Mouse (Mus musculus) liver, adult 2 months (tissue): ENCODE measurements around the gene Brsk2. TPM values are rescaled to one million over a fixed set of nuclear protein-coding genes. Genes with fewer than 3 reads are reported as not detected.
"Not testable (repeated sequence)": the region's sequence is repeated elsewhere in the genome, so short reads cannot be mapped to it uniquely, and the experiment has no call there.

Experiments used
- DNase-seq: peaks from one replicate; pipeline ENCODE4 v3.0.0-alpha.2; 2011; ENCODE audit warnings: low read depth, low spot score; ENCODE audit errors: extremely low read depth
- H3K27ac ChIP-seq: fragments of 200-500 bp; replicated peaks from 2 replicates; pipeline ENCODE4 v1.5.1; 2012; ENCODE audit warnings: low read depth, mild to moderate bottlenecking, control low read depth, inconsistent platforms, low read length; ENCODE audit not compliant: insufficient read depth
- H3K27me3 ChIP-seq: fragments of 200-500 bp; 2 replicates; pipeline ENCODE4 v1.6.1; 2012; ENCODE audit warnings: mild to moderate bottlenecking, moderate library complexity, low read length, inconsistent platforms; ENCODE audit not compliant: control insufficient read depth, insufficient read depth
- H3K36me3 ChIP-seq: fragments of 200-500 bp; 2 replicates; pipeline ENCODE4 v1.6.1; 2012; ENCODE audit warnings: low read length, inconsistent platforms; ENCODE audit not compliant: control insufficient read depth, insufficient read depth
- H3K4me1 ChIP-seq: fragments of 200-500 bp; 2 replicates; pipeline ENCODE4 v1.6.1; 2011; ENCODE audit warnings: low read length; ENCODE audit not compliant: control insufficient read depth, insufficient read depth
- H3K4me3 ChIP-seq: fragments of 200-500 bp; 2 replicates; pipeline ENCODE4 v1.5.1; 2011; ENCODE audit warnings: low read depth, mild to moderate bottlenecking, control low read depth, low read length, moderate library complexity; ENCODE audit not compliant: insufficient read depth
- H3K79me2 ChIP-seq: fragments of 200-500 bp; 2 replicates; pipeline ENCODE4 v1.6.1; 2012; ENCODE audit warnings: inconsistent platforms, mild to moderate bottlenecking, low read length, moderate library complexity; ENCODE audit not compliant: control insufficient read depth, insufficient read depth
- H3K9ac ChIP-seq: fragments of 200-500 bp; 2 replicates; pipeline ENCODE4 v1.6.1; 2012; ENCODE audit warnings: low read depth, mild to moderate bottlenecking, control low read depth, inconsistent platforms, low read length
- CTCF ChIP-seq: fragments of 200-500 bp; IDR thresholded peaks from 2 replicates; pipeline ENCODE4 v1.5.1; 2011; ENCODE audit warnings: low read depth, low read length, control low read depth
- POLR2A ChIP-seq: fragments of 200-500 bp; IDR thresholded peaks from 2 replicates; pipeline ENCODE4 v1.6.1; 2011; ENCODE audit warnings: low read length, control low read depth; ENCODE audit not compliant: insufficient read depth; ENCODE audit errors: extremely low read depth
- WGBS: fragments of 180-500 bp; shearing (Covaris S2); methylation state at CpG from one replicate; pipeline ENCODE4 v1.1.7; 2018; 5-methylcytosine and 5-hydroxymethylcytosine counted together
- polyA plus RNA-seq: library from polyadenylated mRNA; depleted of rRNA; stranded (reverse); fragments of >200 nt; gene quantifications from 2 replicates; pipeline ENCODE4 v1.2.3, GENCODE M21; 2012
- total RNA-seq: library from RNA; depleted of rRNA; stranded (reverse); fragments of >200 nt; gene quantifications from 2 replicates; pipeline ENCODE4 v1.2.3, GENCODE M21; 2014

Gene Brsk2
- total and polyA plus RNA-seq, 2 experiments: 0.09 TPM; not detected in 1

DNA sequence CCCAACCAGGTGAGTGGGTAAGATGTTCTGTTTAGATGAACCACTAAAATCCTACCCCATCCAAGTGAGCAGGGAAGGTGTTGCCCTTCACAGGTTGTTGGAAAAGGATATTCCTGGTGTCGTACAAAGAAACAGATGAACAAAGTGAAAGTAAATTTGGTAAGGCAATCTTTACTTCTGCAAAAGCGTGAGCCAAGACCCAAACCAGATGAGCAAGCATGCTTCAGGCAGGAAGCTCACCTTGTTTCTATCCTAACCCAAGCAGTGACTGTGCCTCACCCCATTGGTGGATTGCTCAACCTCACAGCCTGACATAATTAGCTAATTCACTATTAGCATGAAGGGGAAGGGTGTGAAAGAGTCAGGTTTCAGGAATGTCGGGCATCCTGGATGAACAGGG lies 38.2 kb upstream of the Brsk2 start:
- TF ChIP-seq CTCF (no peak), POLR2A (no peak)
- 70% methylated on average over 3 of the region's 3 CpGs for WGBS
- H3K27me3 ChIP-seq: peaks cover 6% of the 10 kb centered on the region; the same call in 1 of the 2 replicates
- H3K36me3 ChIP-seq: no peaks in the 10 kb centered on the region
- H3K4me1 ChIP-seq: no peaks in the 10 kb centered on the region
- no peak overlapping the region for H3K27ac ChIP-seq
- H3K4me3 ChIP-seq: no peak overlapping the region
- DNase-seq: no peak
- no peak overlapping the region for H3K9ac ChIP-seq
- no peaks in the 10 kb centered on the region for H3K79me2 ChIP-seq

DNA sequence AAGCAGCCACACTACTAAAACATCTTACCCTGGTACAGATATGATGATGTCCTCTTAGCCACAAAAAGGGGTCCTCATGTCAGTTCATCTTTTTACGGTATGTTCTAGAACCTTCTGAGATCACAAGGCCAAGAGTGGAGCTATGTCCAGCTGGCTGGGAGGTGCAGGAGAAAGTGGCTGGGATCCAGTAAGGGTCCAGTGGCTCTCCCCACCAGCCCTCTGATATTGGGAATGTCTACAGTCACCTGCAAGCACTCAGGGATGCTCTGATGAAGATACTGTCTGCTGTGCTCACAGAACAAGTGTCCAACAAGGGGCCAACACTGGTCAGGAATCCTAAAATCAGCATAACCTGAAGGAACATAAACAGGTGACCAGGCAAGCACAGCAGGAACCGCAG lies 31.1 kb upstream of the Brsk2 start, which contains the start of gene Tollip:
Gene Tollip (minus strand): TSS at position 101 of the 400 bp plus-strand sequence.
- H3K79me2 ChIP-seq: no peaks in the 10 kb centered on the region
- peaks cover 6% of the 10 kb centered on the region for H3K4me1 ChIP-seq
- H3K9ac ChIP-seq: no peak within 1 kb of the TSS
- H3K36me3 ChIP-seq: no peaks in the 10 kb centered on the region
- DNase-seq: no peak
- TF ChIP-seq CTCF (no peak), POLR2A (no peak)
- H3K27ac ChIP-seq: 0 out of 2 replicates have a peak within 1 kb of the TSS, but pooled peaks have one; percentile 10
- 88% methylated on average over 2 of the region's 2 CpGs for WGBS
- no peaks in the 10 kb centered on the region; the same call in 1 of the 2 replicates for H3K27me3 ChIP-seq
- no peak within 1 kb of the TSS for H3K4me3 ChIP-seq

DNA sequence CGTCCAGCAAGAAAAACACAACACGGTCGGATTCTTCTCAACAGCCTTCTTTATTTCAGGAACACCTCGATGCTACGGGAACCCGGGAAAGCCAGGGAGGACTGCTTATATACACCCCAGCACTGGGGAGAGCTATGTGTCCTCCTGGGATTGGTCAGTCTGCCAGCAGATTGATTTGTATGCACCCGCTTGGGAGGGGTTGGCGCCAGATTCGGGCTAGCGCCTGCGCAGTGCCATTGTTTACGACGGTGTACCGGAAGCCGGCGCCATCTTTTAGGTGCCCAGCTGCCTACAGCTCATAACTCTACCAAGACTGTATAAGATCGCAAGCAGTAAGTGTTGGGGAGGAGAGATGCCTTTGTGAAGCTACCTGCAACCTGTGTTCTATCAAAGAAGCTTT lies 25.4 kb upstream of the Brsk2 start:
- DNase-seq: peak; percentile 61
- not testable (repeated sequence) for H3K79me2 ChIP-seq, H3K4me3 ChIP-seq, H3K9ac ChIP-seq, H3K27me3 ChIP-seq, H3K36me3 ChIP-seq, H3K27ac ChIP-seq, H3K4me1 ChIP-seq
- 92% methylated on average over 17 of the region's 17 CpGs for WGBS

DNA sequence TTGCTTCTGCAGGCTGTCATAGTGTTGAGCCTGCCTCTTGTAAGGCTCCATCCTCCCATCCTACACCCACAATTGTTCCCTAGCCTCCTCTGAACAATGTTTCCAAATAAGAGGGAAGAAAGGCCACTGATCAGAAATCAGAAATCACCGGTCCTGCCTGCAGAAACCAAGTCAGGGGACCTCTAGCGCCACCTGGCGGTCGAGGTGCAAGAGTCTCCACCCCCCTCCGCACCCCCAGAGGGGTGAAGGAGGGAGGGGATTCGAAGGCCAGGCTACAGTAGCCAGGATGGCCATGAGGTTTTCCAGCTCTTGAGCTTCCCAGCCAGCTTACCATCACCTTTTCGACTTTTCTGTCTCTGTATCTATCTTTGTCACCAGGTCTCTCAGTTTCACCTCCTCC lies 24.6 kb upstream of the Brsk2 start:
- 2% methylated on average over 7 of the region's 7 CpGs for WGBS
- peak; percentile 39 for DNase-seq
- TF ChIP-seq CTCF (peak; percentile 90), POLR2A (no peak)

GRCm38 (mm10) chr7:141928642-141929041 lies 20.9 kb upstream of the Brsk2 start:
- Histone ChIP-seq H3K27me3 (no peaks in the 10 kb centered on the region), H3K9ac (no peak overlapping the region), H3K4me1 (0 out of 2 replicates have a peak, but pooled peaks cover 2% of the 10 kb centered on the region), H3K27ac (no peak overlapping the region), H3K4me3 (no peak overlapping the region), H3K79me2 (no peaks in the 10 kb centered on the region), H3K36me3 (no peaks in the 10 kb centered on the region)
- no peak for TF ChIP-seq CTCF
- no peak for TF ChIP-seq POLR2A
- WGBS: 68% methylated on average over 10 of the region's 10 CpGs
- no peak for DNase-seq

More for the DNA sequence above, 24.6 kb upstream of the Brsk2 start:
- Histone ChIP-seq H3K79me2 (no peaks in the 10 kb centered on the region), H3K36me3 (no peaks in the 10 kb centered on the region), H3K4me1 (0 out of 2 replicates have a peak, but pooled peaks cover 2% of the 10 kb centered on the region), H3K27me3 (no peaks in the 10 kb centered on the region), H3K9ac (no peak overlapping the region), H3K27ac (no peak overlapping the region), H3K4me3 (no peak overlapping the region)

DNA sequence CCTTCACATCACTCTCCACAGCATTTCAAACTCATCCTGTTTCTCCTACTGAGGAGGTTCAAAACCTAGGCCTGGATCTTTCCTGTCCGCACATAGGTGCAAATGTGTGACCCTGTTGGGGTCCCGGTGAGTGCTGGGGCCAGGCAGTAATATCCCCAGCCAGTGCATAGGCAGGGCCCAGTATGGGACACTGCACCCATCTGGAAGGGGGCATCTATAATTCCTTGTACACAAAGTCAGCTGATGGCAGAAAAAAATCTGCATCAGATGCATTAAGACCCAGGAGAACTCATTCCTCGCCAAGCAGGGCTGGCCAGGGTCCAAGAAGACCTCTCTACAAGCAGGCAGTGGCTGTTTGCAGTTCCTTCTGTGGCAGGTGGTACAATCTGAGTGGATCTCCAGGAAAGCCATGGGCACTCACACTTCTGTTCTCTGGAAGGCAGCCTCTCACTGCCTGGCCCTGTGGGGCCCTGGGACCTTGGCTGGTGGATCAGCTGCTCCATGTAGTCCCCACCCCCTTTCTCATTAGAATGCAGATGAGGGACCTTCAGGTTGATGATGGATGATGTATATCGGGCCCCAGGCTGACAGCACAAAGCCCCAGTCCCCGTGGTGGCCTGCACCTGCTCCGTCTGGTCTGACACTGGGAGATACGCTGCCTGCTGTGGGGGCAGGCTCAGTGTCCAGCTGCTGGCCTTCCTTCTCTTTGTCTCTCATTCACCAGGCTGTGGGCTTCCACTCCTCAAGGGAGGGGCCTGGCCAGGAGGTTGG lies 15.2 kb upstream of the Brsk2 start:
- Histone ChIP-seq H3K4me3 (no peak overlapping the region), H3K9ac (no peak overlapping the region), H3K27me3 (0 out of 2 replicates have a peak, but pooled peaks cover 3% of the 10 kb centered on the region), H3K27ac (no peak overlapping the region), H3K36me3 (no peaks in the 10 kb centered on the region), H3K79me2 (no peaks in the 10 kb centered on the region), H3K4me1 (no peaks in the 10 kb centered on the region)
- TF ChIP-seq CTCF: no peak
- TF ChIP-seq POLR2A: no peak
- DNase-seq: no peak
- WGBS: 77% methylated on average over 7 of the region's 7 CpGs
